Mouse (Mus musculus): Measurements from ENCODE around the gene Lrmda.

DNA sequence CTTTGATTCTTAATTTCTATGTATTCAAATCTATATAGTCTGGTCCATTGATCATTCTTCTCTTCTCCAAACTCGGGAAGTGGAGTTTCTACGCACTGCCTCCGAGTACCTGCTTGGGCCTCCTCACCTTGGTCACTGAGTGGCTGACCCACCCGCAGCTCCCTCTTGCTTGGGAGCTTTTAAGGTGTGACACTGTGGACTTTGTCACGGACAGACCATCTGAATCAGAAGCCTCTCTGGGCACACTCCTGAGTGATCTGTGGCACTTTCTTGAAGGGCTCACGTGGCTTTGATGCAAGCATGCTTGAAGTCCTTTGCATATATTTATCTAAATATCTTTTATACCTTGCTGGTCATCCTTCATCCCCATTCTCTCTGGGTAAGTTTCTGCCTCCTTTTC lies 107.3 kb downstream of the Lrmda start:
- no peak for TF ChIP-seq CTCF (IDR thresholded peaks at IDR 0.05; ENCODE audit: extremely low read depth, insufficient read length, insufficient replicate concordance, low read depth, low read length)
- TF ChIP-seq POLR2A (IDR thresholded peaks at IDR 0.05; ENCODE audit: low read depth, low read length), result no peak
